Mouse (Mus musculus) right cerebral cortex, postnatal 10 days (tissue): ENCODE results near the gene Brix1.
"Not testable (repeated sequence)": the region's sequence is repeated elsewhere in the genome, so short reads cannot be mapped to it uniquely, and the experiment has no call there.

Experiments
- DNase-seq, 2 experiments: peaks; one replicate each; pipeline ENCODE4 v3.0.0; 2021; ENCODE audit warnings: low spot score in 2 of 2

Gene Brix1

GRCm38 (mm10) chr15:10485484-10486364, at the start of gene Brix1, which contains the start of gene Rad1:
TSS of gene Brix1 (minus strand) at chr15:10485947.
TSS of gene Rad1 (plus strand) at chr15:10486018.
- DNase-seq, result peak; percentile 96 to 98

GRCm38 (mm10) chr15:10534591-10534990, 48.8 kb upstream of the Brix1 start:
- DNase-seq, result no peak

DNA sequence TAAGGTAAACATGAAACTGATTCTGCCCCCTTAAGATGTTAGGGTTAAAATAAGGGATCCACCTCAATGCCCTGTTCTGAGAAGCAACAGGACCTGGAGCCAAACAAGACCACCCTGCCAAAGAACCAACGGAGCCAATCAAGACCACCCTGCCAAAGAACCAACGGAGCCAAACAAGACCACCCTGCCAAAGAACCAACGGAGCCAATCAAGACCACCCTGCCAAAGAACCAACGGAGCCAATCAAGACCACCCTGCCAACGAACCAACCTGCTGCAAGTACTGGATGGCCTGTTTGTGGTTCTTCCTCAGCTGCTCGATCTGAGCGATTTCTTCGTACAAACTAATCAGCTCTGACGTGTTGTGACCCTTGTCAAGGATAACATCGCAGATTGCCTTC, 47.6 kb upstream of the Brix1 start:
- not testable (repeated sequence) for DNase-seq

GRCm38 (mm10) chr15:10531352-10531751, 45.6 kb upstream of the Brix1 start:
- DNase-seq, result no peak

GRCm38 (mm10) chr15:10525896-10526295, 40.1 kb upstream of the Brix1 start:
- no peak for DNase-seq

DNA sequence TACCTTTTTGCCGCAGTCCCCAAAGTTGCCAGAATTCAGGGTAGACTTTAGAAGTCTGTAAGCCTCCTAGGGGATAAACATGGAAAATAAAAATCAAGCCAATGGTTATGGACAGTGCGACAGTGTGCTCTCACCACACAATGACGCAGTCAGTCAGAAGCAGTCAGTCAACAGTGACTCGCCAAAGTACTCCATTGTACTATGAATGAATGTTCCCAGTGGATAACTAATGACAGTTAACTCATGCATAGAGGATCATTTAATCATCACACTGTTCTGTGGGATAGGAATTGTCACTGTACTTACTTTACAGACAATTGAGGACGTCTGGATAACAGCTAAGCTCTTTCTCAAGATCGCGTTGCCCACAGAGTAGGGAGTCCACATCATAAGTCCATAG, 29.4 kb upstream of the Brix1 start:
- DNase-seq, result no peak

DNA sequence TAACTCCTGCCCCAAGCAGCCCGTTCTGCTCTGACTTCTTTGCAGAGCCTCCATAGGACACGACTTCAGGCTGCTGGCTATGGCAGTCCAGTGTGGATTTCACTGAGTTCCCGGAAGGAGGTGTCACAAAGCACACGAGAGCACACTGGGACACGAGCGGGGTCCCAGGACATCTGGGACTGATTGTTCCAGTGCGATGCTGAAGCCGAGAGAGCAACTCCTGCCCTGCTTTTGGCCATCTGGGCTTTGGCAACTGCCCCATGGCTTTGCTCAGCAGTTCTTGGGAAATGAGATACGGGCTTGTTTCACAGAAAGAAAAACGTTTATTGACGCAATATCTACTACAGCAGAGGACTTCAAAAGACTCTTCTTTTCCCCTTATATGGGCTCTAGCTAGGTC, 20.4 kb upstream of the Brix1 start:
- no peak for DNase-seq

GRCm38 (mm10) chr15:10500838-10501719, 15.3 kb upstream of the Brix1 start:
- peak; percentile 67 to 80 for DNase-seq

DNA sequence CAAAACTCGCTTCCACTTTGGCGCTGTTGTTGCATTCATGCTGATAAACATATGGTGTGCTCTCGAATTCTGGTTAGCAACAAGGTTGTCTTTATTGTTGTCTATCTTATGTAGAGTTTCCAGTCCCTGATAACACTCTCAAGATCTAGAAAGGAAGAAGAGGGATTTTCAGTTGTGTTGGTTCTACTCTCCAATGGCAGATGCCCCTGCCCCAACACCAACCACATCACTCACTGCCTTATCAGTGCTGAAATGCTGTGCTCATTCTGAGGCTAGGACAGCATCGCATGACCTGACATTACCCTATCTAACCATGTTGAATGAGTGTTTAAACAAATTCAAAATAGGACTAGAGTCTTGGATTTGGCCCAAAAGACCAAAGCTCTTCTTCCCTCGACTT, 14.3 kb upstream of the Brix1 start:
- DNase-seq, result no peak

GRCm38 (mm10) chr15:10499593-10499992, 13.8 kb upstream of the Brix1 start:
- no peak for DNase-seq

DNA sequence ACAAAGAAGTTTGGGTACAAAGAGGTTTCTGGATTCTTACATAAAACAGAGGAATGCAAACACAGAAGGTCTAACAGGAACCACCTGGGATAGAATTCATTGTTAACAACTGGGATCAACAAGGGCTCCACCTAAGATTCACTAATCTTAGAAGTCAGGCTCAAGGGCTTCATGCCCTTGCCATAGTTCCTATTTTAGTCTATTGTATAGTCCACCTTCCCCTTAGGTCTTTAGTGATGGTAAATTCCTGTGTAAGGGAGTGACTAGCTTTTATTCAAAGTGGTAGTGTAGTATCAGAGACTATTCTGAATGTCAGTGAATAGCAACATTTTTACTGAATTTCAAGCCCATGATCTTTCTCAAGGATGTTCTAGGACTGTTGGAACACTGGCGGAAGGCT, 10.9 kb upstream of the Brix1 start:
- not testable (repeated sequence) for DNase-seq

GRCm38 (mm10) chr15:10495944-10496343, 10.2 kb upstream of the Brix1 start:
- DNase-seq, result no peak

- DNase-seq, result no peak
Observed at GRCm38 (mm10) chr15:10490101-10490500, 4.4 kb upstream of the Brix1 start.

DNA sequence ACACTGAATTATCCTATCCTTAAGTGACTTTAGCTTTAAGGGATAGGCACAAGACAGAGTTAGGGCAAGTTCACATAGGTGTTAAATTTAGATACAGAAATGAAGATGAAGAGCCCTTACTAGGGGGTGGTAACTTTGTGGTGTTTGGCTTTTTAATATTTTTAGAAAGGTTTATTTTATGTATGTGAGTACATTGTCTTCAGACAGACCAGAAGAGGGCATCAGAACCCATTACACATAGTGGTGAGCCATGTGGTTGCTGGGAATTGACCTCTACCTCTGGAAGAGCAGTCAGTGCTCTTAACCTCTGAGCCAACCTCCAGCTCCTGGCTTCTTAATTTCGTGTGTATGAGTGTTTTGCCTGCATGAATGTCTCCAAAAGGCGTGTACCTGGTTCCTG, 1.5 kb upstream of the Brix1 start:
- DNase-seq, result no peak

DNA sequence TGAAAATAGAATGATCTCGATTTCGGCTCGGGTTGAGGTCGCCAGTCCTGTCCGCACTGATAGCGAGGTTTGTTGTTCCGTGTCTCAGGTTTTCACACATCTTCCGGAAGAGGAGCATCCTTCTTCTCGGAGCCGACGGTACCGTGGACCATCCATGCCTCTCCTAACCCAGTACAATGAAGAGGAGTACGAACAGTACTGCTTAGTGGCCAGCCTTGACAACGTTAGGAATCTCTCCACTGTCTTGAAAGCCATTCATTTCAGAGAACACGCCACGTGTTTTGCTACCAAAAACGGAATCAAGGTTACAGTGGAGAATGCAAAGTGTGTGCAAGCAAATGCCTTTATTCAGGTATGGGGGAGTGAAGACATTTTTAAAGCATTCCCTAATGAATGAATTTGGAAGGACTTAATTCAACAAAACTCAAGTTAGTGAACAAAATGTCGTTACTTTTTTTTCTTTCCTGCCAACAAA, 655 bp upstream of the Brix1 start:
- no peak for DNase-seq

DNA sequence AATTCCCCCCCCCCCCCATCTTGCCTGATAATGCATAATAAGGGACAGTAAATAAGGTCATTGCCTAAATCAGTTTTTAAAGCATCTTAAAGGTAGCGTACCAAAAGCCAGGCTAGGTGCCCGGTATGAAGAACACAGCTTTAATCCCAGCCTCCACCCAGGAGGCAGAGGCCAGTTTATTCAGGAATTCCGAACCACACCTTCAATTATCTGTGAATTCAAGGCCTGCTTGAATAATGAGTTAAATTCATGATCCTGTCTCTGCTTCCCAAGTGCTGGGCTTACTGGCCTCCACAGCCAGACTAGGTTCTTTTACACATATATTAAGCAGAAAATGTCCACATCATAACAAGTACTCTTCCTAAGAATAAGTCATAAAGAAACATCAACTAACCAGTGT, 14.8 kb downstream of the Brix1 start:
- no peak for DNase-seq

DNA sequence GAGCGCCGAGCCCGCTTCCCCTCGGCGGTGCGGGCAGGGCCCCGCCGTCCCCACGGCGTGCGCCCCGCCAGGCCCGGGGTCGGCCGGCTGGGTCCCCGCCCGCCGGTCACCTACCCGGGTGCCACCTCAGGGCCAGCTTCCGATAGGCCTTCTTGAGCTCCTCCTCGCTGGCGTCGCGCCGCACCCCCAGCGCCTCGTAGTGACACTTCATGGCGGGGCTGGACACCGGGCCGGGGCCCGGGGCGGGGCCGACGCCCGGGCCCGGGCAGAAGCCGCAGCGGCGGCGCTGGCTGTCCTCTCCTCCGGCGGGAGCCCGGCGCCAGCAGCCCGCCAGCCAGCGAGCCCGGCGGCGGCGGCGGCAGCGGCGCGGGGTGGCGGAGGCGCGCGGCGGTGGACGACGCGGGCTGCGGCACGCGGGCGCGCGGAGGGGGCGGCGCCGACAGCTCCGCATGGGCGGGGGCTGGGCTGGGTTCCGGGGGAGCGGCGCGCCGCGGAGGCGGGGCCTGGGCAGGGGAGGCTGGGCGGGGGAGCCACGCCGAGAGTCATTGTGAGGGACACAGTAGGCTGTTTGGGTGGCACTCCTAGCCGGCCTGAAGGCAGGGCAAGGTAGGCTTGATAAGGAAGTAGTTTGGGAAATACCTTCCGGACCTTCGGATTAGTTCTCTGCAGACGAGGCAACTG, 15.5 kb downstream of the Brix1 start, which contains the start of gene Dnajc21:
TSS of gene Dnajc21 (minus strand) at position 366 of the 681 bp plus-strand sequence.
- DNase-seq, result peak; percentile 85 to 86

DNA sequence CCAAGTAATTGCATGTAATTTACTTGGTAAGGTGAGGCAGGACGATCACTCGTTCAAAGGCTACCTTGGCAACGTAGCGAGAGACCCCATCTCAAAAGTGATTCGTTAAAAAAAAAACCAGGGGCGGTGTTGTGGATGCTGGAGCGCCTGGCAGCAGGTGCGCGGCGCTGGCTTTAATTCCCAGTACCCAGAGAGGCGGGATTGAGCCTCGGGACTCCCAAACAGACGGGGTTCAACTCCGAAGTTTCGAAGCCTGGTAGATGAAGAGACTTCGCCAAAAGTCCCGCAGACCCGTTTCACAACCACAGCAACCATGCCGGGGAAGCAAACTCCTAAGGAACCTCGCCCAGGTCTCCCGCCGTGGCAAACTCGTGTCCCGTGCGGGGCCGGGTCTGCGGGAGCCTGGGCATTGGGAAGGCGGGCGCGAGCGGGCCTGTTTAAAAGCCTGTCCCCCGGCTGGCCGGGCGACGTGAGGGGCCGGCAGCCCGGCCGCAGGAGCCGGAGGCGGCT, 16.1 kb downstream of the Brix1 start:
- peak; percentile 37 to 45 for DNase-seq

DNA sequence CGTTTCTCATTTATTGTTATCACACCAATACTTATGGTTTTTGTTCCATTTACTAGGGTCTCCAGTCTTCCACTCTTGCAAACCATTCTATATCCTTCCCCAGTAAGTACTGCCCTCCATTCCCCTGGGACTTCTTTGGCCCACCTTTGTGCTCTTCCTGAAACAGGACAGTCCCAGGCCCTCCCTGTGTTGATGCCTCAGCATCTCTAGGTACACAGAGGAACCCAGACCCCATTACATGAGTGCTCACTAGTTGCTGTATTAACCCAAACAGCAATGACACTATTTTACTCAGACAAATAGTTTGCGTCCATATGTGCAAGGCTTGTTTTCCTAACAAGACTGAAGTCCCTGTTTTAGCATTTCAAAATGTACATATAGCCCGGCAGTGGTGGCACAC, 17.0 kb downstream of the Brix1 start:
- DNase-seq, result no peak

- no peak for DNase-seq
Observed at GRCm38 (mm10) chr15:10464678-10465077, 21.1 kb downstream of the Brix1 start.

- DNase-seq, result no peak
Observed at GRCm38 (mm10) chr15:10463555-10463954, 22.2 kb downstream of the Brix1 start.

GRCm38 (mm10) chr15:10460986-10461385, 24.8 kb downstream of the Brix1 start:
- no peak for DNase-seq
